Mouse (Mus musculus): ENCODE results near the gene Iqca.

DNA sequence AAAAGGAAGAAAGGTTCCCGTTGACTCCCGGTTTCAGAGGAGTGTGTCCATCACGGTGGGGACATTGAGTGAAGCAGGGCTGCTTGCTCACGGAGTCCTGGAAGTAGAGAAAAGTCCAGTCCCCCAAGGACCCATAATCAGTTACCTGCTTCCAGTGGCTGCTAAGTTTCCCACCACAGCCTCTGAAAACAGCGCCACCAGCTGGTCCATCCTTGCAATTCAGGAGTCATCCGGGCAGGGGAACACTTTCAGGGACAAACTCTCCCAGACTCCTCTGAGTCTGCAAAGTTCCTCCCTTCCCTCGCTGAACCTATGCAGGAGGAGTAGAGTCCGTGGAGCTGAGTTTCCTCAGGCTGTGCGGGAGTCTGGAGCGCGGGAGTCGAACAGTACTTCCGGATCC is 6.7 kb upstream of the Iqca start:
- TF ChIP-seq GATA1 (IDR thresholded peaks at IDR 0.05; ENCODE audit: low read length) (no peak), TAL1 (IDR thresholded peaks at IDR 0.05; ENCODE audit: low read length) (no peak)

Measured in erythroblast, embryonic 14.5 days (primary cell).